Mouse (Mus musculus): ENCODE measurements around the gene Tef. TPM values are rescaled to one million over a fixed set of nuclear protein-coding genes. Genes with fewer than 3 reads are reported as not detected.

Tef gene
- total RNA-seq, 2 experiments from 2014 or later, result 226 to 245 TPM

- peak; percentile 98 to 99 for DNase-seq (ENCODE audit: low spot score in 2 of 2)
Measured at GRCm38 (mm10) chr15:81872262-81873136, 70.3 kb downstream of the Tef start, which contains the start of gene Aco2. Gene Aco2, plus strand, starts transcription at chr15:81872309.

Other genes with a start within 250 kb of the Tef start
- 10 to 100 TPM; 62.4 to 66.7 TPM for gene Ep300, start 217.1 kb upstream of the Tef start, total RNA-seq (2021)
- 10 to 100 TPM; 35.5 to 37.9 TPM for gene L3mbtl2, start 138.5 kb upstream of the Tef start, total RNA-seq (2021)
- gene Chadl, start 105.1 kb upstream of the Tef start, total RNA-seq (2021), result 10 to 100 TPM; 11.5 to 12.3 TPM
- gene Zc3h7b, start 57.4 kb upstream of the Tef start, total RNA-seq (2021), result 100 to 1,000 TPM; 163 to 181 TPM
- gene Rangap1, start 56.9 kb upstream of the Tef start, total RNA-seq (2021), result 100 to 1,000 TPM; 224 to 240 TPM
- 10 to 100 TPM; 33.6 to 36.7 TPM for gene Tob2, start 56.4 kb downstream of the Tef start, total RNA-seq (2021)
- gene Phf5a, start 69.5 kb downstream of the Tef start, total RNA-seq (2021), result 10 to 100 TPM; 32.5 to 35.0 TPM
- gene Aco2, start 69.9 kb downstream of the Tef start, total RNA-seq (2021), result 100 to 1,000 TPM; 414 to 429 TPM
- 10 to 100 TPM; 50.9 to 52.1 TPM for gene Polr3h, start 123.8 kb downstream of the Tef start, total RNA-seq (2021)
- 10 to 100 TPM; 80.7 to 90.7 TPM for gene Csdc2, start 134.3 kb downstream of the Tef start, total RNA-seq (2021)
- 100 to 1,000 TPM; 201 TPM for gene Pmm1, start 158.5 kb downstream of the Tef start, total RNA-seq (2021)
- gene 1700029P11Rik, start 178.1 kb downstream of the Tef start, total RNA-seq (2021), result not detected
- gene Xrcc6, start 185.4 kb downstream of the Tef start, total RNA-seq (2021), result 10 to 100 TPM; 19.9 to 22.2 TPM
- gene Desi1, start 231.4 kb downstream of the Tef start, total RNA-seq (2021), result 10 to 100 TPM; 83.4 to 85.2 TPM
- 100 to 1,000 TPM; 117 to 125 TPM for gene Snu13, start 245.2 kb downstream of the Tef start, total RNA-seq (2021)

Measured in left cerebral cortex, adult 18-20 months (tissue).